Mouse (Mus musculus) heart, postnatal 0 days (tissue): ENCODE data around the gene Mllt1.

Experiments
- CTCF ChIP-seq: IDR thresholded peaks from 2 replicates; pipeline ENCODE4 v1.5.1; 2016; ENCODE audit warnings: antibody characterized with exemption, control low read depth, low read depth
- EP300 ChIP-seq: IDR thresholded peaks from 2 replicates; pipeline ENCODE4 v1.6.1; 2016; ENCODE audit warnings: antibody characterized with exemption, low read depth

DNA sequence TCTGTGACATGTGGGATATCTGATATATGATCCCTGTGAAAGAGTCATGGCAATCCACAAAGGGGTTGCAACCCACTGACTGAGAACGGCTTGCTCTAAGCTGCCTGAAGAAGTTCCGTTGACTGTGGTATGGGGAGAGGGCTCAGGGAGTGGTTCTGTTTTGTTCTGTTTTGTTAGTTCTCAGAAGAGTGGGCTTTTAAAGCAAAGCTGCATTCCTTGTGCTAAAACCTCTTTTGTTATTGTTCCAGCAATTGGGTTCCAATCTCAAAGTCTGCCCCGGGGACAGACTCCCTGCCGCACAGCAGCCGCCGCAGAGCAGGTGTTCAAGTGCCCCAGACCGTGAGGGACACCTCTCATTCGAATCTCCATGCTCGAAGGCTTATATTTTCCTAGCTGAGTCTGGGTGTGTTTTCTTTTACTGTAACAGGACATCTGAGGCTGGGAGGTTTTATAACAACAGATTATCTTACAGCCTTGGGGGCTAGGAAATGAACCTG is 65.7 kb downstream of the Mllt1 start:
- no peak for TF ChIP-seq CTCF
- TF ChIP-seq EP300: no peak
